Mouse (Mus musculus): ENCODE measurements around the gene Wnt2b.

Wnt2b gene

GRCm38 (mm10) chr3:104963331-104964276 is 1.9 kb upstream of the Wnt2b start:
- no peak for DNase-seq (ENCODE audit: low spot score in 2 of 2)

- DNase-seq (ENCODE audit: low spot score in 2 of 2) = no peak
These were observed 1.1 kb upstream of the Wnt2b start for GRCm38 (mm10) chr3:104962866-104963265.

- DNase-seq (ENCODE audit: low spot score in 2 of 2) = no peak
These were observed 455 bp upstream of the Wnt2b start for GRCm38 (mm10) chr3:104962141-104962611.

GRCm38 (mm10) chr3:104960026-104961000 is 1.4 kb downstream of the Wnt2b start:
- DNase-seq (ENCODE audit: low spot score in 2 of 2) = no peak

- no peak for DNase-seq (ENCODE audit: low spot score in 2 of 2)
These were observed 5.6 kb downstream of the Wnt2b start for GRCm38 (mm10) chr3:104956131-104956581.

GRCm38 (mm10) chr3:104954551-104954950 is 7.2 kb downstream of the Wnt2b start:
- no peak for DNase-seq (ENCODE audit: low spot score in 2 of 2)

- DNase-seq (ENCODE audit: low spot score in 2 of 2) = no peak
These were observed 7.6 kb downstream of the Wnt2b start for GRCm38 (mm10) chr3:104954137-104954536.

GRCm38 (mm10) chr3:104952891-104953670 is 8.6 kb downstream of the Wnt2b start:
- DNase-seq (ENCODE audit: low spot score in 2 of 2) = no peak

- no peak for DNase-seq (ENCODE audit: low spot score in 2 of 2)
These were observed 10.8 kb downstream of the Wnt2b start for GRCm38 (mm10) chr3:104950926-104951325.

GRCm38 (mm10) chr3:104944894-104945293 is 16.8 kb downstream of the Wnt2b start:
- DNase-seq (ENCODE audit: low spot score in 2 of 2) = no peak

- DNase-seq (ENCODE audit: low spot score in 2 of 2) = no peak
These were observed 18.4 kb downstream of the Wnt2b start for GRCm38 (mm10) chr3:104943333-104943732.

GRCm38 (mm10) chr3:104942682-104943081 is 19.0 kb downstream of the Wnt2b start:
- DNase-seq (ENCODE audit: low spot score in 2 of 2) = no peak

GRCm38 (mm10) chr3:104940691-104941090 is 21.0 kb downstream of the Wnt2b start:
- no peak for DNase-seq (ENCODE audit: low spot score in 2 of 2)

- DNase-seq (ENCODE audit: low spot score in 2 of 2) = no peak
These were observed 23.4 kb downstream of the Wnt2b start for GRCm38 (mm10) chr3:104938327-104938726.

- DNase-seq (ENCODE audit: low spot score in 2 of 2) = no peak
These were observed 23.9 kb downstream of the Wnt2b start for GRCm38 (mm10) chr3:104937728-104938305.

GRCm38 (mm10) chr3:104929385-104929784 is 32.3 kb downstream of the Wnt2b start:
- no peak for DNase-seq (ENCODE audit: low spot score in 2 of 2)

- DNase-seq (ENCODE audit: low spot score in 2 of 2) = no peak
These were observed 46.7 kb downstream of the Wnt2b start for GRCm38 (mm10) chr3:104914986-104915385.

GRCm38 (mm10) chr3:104909195-104909594 is 52.5 kb downstream of the Wnt2b start:
- no peak for DNase-seq (ENCODE audit: low spot score in 2 of 2)

- no peak for DNase-seq (ENCODE audit: low spot score in 2 of 2)
These were observed 55.7 kb downstream of the Wnt2b start for GRCm38 (mm10) chr3:104906007-104906406.

GRCm38 (mm10) chr3:104905389-104905788 is 56.3 kb downstream of the Wnt2b start:
- no peak for DNase-seq (ENCODE audit: low spot score in 2 of 2)

GRCm38 (mm10) chr3:104901154-104901553 is 60.6 kb downstream of the Wnt2b start:
- DNase-seq (ENCODE audit: low spot score in 2 of 2) = no peak

Data from spleen, postnatal 14 days (tissue).